Mouse (Mus musculus) B cell, adult 67 days (primary cell): Measurements from ENCODE around the gene Eif2b1. TPM values are rescaled to one million over a fixed set of nuclear protein-coding genes. Genes with fewer than 3 reads are reported as not detected.

Experiments used
- total RNA-seq, 2 experiments: library from RNA; stranded (reverse); gene quantifications; 4 replicates each; pipeline ENCODE4 v1.2.4; 2023

Gene Eif2b1
- 10 to 100 TPM; 31.0 to 31.2 TPM for total RNA-seq

DNA sequence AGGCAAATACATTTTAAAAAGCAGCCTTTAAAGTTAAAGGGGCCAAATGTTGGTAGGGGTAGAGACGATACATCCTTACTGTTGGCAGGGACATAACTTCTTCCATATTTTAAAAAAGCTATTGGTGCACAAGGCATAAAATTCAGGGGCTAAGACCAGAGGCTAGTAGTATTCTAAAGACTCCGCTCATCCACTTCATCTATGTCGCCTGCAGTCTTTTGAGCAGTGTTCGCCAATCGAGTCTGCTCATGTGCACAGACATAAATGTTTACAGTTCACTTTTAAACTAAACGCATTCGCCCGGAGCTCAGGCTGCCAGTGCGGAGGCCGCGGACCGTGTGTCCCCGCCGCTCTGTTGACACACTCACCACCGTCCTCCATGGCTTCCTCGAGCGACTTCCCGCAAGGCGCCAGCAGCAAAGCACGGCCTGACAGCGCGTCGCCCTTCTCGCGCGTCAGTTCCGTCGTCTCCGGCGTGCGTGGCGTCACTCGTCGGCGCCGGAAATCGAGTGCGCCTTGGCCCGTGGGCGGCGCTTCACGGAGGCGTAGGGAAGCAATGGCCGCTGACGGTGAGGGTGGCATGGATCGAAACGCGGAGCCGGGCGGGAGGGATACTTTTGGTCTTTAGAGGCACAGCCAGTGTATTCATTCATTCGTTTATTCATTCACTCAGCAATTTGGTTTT, at the start of gene Eif2b1, which contains the start of gene Gtf2h3:
Eif2b1 (minus strand) TSS at position 499 of the 685 bp plus-strand sequence.
Gtf2h3 (plus strand) TSS at position 508 of the 685 bp plus-strand sequence.

DNA sequence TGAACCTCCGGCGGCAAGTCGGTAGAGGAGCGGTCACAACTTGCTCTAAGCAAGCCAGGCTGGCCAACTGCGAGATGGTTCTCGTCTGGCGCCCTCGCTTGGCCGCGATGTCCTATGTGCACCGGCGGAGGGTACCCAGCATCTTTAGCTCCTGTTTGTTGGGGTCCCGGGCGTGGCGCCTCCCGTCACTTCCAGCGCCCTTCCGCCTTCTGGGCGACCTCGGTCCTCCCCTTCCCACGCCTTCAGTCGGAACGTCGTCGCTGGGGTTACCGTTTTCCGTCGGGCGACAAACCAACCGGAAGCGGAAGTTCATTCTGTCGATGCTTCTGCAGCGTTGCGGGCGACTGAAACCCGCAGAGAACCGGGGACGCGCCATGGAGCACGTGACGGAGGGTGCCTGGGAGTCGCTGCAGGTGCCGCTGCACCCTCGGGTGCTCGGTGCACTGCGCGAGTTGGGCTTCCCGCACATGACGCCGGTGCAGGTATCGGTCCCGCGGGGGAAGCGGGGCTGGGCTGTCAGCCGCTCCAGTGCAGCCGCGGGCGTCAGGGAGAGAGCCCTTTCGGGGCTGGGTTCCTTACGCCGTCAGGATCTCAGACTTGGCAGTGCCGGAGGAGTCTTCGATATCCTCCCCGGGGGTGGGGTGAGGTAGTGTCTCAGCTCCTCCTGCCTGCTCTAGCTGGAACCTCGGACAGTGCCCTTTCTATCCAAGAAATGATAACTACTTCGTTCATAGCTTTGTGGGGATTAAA, 26.2 kb downstream of the Eif2b1 start, which contains the start of gene Ddx55:
Ddx55 (plus strand) TSS at position 307 of the 750 bp plus-strand sequence.

DNA sequence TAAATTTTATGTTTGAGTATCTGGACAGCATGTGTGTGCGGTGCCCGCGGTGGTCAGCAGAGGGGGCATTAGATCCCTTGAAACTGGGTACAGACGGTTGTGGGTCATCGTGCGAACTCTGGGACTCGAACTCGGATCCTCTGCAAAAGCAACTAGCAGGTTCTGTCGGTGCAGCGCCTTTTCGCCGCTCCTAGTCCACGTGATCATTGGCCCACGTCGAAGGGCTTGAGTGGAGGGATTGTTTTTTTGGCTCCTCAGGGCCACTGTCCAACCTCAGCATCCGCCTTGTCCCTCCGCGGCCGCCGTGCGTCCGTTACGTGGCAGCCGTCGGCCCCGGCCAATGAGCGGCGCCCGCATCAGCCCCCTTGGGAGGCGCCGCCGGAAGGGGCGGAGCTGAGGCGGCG, 38.5 kb downstream of the Eif2b1 start, which contains the start of gene Tmed2:
Tmed2 (plus strand) TSS at position 313 of the 404 bp plus-strand sequence.

DNA sequence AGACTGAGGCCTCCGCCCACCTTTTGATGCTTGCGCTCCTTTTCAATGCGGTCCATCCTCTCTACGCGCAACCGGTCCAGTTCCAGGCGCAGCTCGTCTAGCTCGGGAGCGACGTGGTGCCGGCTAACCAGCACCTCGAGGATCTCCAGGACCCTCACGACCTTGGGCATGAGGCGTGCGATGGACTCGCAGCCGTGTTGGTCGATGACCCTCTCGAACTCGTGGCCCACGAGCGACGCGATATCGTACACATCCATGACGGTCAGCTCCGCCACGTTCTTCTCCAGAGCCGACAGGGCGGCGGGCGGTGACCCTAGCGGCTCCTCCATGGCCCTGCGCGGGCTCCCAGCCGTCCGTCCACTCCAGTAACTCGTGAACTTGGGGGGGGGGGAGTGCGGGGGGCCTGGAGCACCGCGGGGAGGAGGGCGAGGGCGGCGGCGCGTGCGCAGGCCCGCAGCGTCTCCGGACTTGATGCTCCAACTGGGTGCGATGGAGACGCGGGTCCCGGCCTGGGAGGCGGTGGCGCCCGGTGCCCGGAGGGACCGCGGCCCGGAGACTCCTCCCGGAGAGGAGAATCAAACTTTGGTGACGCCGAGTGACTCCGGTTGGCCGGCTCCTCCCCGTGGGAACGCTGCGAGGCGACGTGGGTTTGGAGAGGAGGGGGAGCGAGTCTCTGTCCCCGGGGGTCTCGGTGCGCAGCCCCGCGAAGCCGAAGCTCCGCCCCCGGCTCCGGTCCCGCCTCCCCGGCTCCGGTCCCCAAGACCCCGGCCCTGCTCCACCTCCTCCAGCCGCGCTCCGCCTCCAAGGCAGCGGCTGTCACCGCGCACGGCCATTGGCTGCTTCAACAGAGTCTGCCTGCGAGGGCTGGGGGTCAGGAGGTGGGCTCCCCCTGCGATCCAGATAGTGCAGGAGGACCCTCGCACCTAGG, 48.0 kb downstream of the Eif2b1 start, which contains the start of gene Rilpl1:
Rilpl1 (minus strand) TSS at position 737 of the 928 bp plus-strand sequence.

Other genes with a start within 250 kb of the Eif2b1 start
- gene Cdk2ap1, start 216.0 kb downstream of the Eif2b1 start, total RNA-seq, result 100 to 1,000 TPM; 117 to 124 TPM
- 100 to 1,000 TPM; 222 to 225 TPM for gene Sbno1, start 153.1 kb downstream of the Eif2b1 start, total RNA-seq
- 10 to 100 TPM; 59.4 to 60.1 TPM for gene Kmt5a, start 139.2 kb downstream of the Eif2b1 start, total RNA-seq
- gene Rilpl2, start 100.8 kb downstream of the Eif2b1 start, total RNA-seq, result 100 to 1,000 TPM; 130 to 175 TPM
- 10 to 100 TPM; 18.8 to 21.7 TPM for gene Snrnp35, start 96.0 kb downstream of the Eif2b1 start, total RNA-seq
- 1 to 10 TPM; 2.1 to 2.5 TPM for gene Rilpl1, start 47.7 kb downstream of the Eif2b1 start, total RNA-seq
- 100 to 1,000 TPM; 103 to 111 TPM for gene Tmed2, start 38.4 kb downstream of the Eif2b1 start, total RNA-seq
- 10 to 100 TPM; 42.3 to 42.4 TPM for gene Ddx55, start 26.3 kb downstream of the Eif2b1 start, total RNA-seq
- gene Gtf2h3, start within 50 bp of the Eif2b1 start, total RNA-seq, result 10 to 100 TPM; 36.4 to 49.6 TPM
- gene Atp6v0a2, start 49.4 kb upstream of the Eif2b1 start, total RNA-seq, result 10 to 100 TPM; 54.6 to 61.2 TPM
- not detected for gene Dnah10, start 146.0 kb upstream of the Eif2b1 start, total RNA-seq